Mouse (Mus musculus) lung, adult 2 months (tissue): ENCODE results near the gene Dnaic2. TPM values are rescaled to one million over a fixed set of nuclear protein-coding genes. Genes with fewer than 3 reads are reported as not detected.

Source experiments
- DNase-seq: peaks from one replicate; pipeline ENCODE4 v3.0.0; 2022
- H3K4me1 ChIP-seq: fragments of 200-500 bp; 2 replicates; pipeline ENCODE4 v1.6.1; 2011; ENCODE audit warnings: low read length; ENCODE audit not compliant: control insufficient read depth, insufficient read depth
- H3K4me3 ChIP-seq: fragments of 200-500 bp; replicated peaks from 2 replicates; pipeline ENCODE3; 2011; ENCODE audit warnings: low read depth, mild to moderate bottlenecking, control low read depth, low read length; ENCODE audit errors: extremely low read depth
- CTCF ChIP-seq: fragments of 200-500 bp; IDR thresholded peaks from 2 replicates; pipeline ENCODE4 v1.5.1; 2011; ENCODE audit warnings: mild to moderate bottlenecking, low read length, control low read depth; ENCODE audit not compliant: insufficient read depth
- POLR2A ChIP-seq: fragments of 200-500 bp; IDR thresholded peaks from 2 replicates; pipeline ENCODE4 v1.6.1; 2011; ENCODE audit warnings: low read depth, mild to moderate bottlenecking, control low read depth, low read length, borderline replicate concordance; ENCODE audit errors: extremely low read depth
- WGBS: fragments of 180-500 bp; shearing (Covaris S2); methylation state at CpG from one replicate; pipeline ENCODE4 v1.1.7; 2018; 5-methylcytosine and 5-hydroxymethylcytosine counted together
- polyA plus RNA-seq: library from polyadenylated mRNA; depleted of rRNA; stranded (reverse); fragments of >200 nt; gene quantifications from 2 replicates; pipeline ENCODE4 v1.2.3, GENCODE M21; 2012

Gene Dnaic2
- polyA plus RNA-seq, 1 experiment = 13.3 TPM

DNA sequence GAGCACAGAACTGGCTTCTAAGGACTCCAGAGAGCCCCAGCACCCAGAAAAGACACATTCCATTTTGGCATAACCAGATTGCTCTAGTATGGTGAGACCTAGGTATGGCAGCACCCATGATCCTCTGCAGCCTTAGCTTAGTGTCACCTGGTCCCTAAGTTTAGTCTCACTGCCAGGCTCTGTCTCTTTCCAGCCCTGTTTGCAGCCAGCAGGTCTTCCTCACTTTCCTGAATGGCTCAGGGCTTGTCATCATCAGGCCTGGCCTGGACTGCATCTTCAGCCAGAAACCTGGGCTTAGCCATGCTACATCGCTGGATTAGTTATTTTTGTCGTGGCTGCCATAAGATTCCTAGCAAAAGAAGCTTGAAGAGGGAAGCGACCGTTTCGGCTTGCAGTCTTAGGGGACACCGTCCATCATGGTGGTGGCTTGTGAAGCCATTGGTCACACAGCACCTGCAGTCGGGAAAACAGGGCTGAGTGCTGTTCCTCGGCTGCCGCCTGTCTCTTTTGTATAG lies 41.6 kb upstream of the Dnaic2 start:
- DNase-seq = no peak
- H3K4me1 ChIP-seq = no peaks in the 10 kb centered on the region
- TF ChIP-seq POLR2A = no peak
- no peak for TF ChIP-seq CTCF
- 81% methylated on average over 9 of the region's 9 CpGs for WGBS
- no peak overlapping the region for H3K4me3 ChIP-seq

DNA sequence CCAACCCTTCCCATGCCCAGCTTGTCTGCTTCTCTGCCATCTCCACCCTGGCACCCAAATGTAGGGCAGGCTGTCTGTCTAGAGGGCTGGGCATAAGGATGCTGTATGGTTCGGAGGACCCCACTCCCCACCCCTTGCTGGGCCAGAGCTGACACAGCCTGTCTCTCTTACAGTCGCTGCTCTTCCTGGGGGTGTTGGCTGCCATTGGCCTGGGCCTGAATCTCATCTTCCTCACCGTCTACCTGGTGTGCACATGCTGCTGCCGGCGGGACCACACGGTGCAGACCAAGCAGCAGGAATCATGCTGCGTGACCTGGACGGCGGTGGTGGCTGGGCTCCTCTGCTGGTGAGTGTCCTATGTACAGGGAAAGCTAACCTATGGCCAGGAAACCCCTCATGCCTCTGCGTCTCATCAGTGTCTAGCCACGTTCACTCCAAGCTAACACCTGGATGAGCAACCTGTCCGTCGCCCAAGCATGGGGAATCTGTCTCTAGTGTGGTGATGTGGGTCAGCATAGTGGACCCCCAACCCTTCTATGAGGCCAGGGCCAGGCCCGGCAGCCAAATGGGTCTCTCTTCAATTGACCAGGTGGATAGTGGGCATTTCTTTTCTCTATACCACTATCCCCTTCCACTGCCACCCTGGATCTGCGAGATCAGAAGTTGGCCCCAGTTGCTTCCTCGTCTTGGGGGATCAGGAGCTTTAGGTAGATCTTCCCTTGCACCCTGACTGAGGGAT lies 40.8 kb upstream of the Dnaic2 start:
- WGBS = 93% methylated on average over 16 of the region's 16 CpGs
- no peak for DNase-seq

GRCm38 (mm10) chr11:114687574-114688188 lies 39.5 kb upstream of the Dnaic2 start:
- TF ChIP-seq CTCF (no peak), POLR2A (no peak)
- 50% methylated on average over 10 of the region's 10 CpGs for WGBS
- no peaks in the 10 kb centered on the region for H3K4me1 ChIP-seq
- no peak for DNase-seq
- no peak overlapping the region for H3K4me3 ChIP-seq

More for the DNA sequence above, 40.8 kb upstream of the Dnaic2 start:
- TF ChIP-seq POLR2A (no peak), CTCF (no peak)
- H3K4me3 ChIP-seq = no peak overlapping the region
- H3K4me1 ChIP-seq = no peaks in the 10 kb centered on the region

DNA sequence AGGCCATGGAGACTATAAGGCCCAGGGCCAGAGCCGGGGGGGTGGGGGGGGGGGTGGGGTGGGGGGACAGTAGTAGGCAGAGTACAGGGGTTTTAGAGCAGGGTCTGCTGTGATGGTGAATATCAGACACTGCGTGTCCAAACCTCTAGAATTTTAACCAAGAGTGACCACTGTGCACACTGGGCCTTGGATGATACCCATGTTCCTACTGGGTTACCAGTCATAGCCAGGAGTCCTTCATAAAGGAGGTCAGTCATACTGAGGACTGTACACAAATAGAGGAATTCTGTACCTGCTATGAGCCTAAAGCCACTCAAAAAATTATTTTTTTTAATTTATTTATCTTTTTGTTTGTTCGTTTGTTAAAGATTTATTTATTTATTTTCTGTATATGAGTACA lies 38.5 kb upstream of the Dnaic2 start:
- Histone ChIP-seq H3K4me1 (no peaks in the 10 kb centered on the region), H3K4me3 (no peak overlapping the region)
- no peak for DNase-seq
- TF ChIP-seq CTCF = no peak
- 87% methylated on average over 3 of the region's 3 CpGs for WGBS

- no peak for DNase-seq
- WGBS = 90% methylated on average over 15 of the region's 15 CpGs
- Histone ChIP-seq H3K4me3 (no peak overlapping the region), H3K4me1 (no peaks in the 10 kb centered on the region)
- no peak for TF ChIP-seq POLR2A
Measured at GRCm38 (mm10) chr11:114690192-114690591, 37.0 kb upstream of the Dnaic2 start.

GRCm38 (mm10) chr11:114691454-114692182 lies 35.6 kb upstream of the Dnaic2 start:
- DNase-seq = no peak
- no peaks in the 10 kb centered on the region for H3K4me1 ChIP-seq
- WGBS = 64% methylated on average over 6 of the region's 6 CpGs
- TF ChIP-seq CTCF (no peak), POLR2A (no peak)
- no peak overlapping the region for H3K4me3 ChIP-seq

DNA sequence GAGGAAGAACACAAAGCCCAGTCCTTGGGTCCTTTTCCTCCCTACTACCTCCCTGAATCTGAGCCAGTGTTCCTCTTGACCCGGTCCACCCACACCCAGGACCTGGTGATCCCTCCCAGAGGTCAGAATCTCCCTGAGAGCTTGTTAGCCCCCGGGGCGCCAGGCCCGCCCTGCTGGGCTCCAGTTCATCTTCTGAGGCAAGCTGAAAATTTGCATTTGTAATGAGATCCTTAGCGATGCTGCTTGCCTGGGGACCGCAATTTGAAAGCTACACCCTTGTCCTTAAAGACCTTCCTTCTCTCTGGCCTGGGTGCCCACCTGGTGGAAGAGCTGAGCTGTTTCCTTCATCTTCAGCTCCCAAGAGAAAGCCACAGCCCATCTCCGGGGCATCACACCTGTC lies 34.6 kb upstream of the Dnaic2 start:
- TF ChIP-seq CTCF = no peak
- no peak for TF ChIP-seq POLR2A
- Histone ChIP-seq H3K4me1 (no peaks in the 10 kb centered on the region), H3K4me3 (no peak overlapping the region)
- WGBS = 69% methylated on average over 7 of the region's 7 CpGs
- DNase-seq = no peak

DNA sequence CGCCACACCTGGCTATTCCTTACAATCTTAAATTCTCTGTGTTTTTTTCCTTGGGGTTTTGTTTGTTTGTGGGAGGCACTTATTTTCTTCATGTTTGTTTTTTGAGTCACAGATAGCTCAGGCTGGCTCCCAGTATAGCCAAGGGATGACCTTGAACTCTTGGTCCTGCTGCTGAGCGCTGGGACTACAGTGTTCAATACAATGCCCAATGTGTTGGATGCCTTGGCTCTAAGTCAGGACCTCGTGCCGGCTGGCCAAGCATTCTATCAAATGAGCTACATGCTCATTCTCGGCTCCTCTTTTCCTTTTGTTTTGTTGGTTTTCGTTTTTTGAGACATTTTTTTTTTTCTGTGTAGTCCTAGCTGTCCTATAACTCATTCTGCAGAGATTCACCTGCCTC lies 33.8 kb upstream of the Dnaic2 start:
- no peak overlapping the region for H3K4me3 ChIP-seq
- no peaks in the 10 kb centered on the region for H3K4me1 ChIP-seq
- no peak for DNase-seq
- TF ChIP-seq POLR2A (no peak), CTCF (no peak)
- 88% methylated on average over 6 of the region's 6 CpGs for WGBS

DNA sequence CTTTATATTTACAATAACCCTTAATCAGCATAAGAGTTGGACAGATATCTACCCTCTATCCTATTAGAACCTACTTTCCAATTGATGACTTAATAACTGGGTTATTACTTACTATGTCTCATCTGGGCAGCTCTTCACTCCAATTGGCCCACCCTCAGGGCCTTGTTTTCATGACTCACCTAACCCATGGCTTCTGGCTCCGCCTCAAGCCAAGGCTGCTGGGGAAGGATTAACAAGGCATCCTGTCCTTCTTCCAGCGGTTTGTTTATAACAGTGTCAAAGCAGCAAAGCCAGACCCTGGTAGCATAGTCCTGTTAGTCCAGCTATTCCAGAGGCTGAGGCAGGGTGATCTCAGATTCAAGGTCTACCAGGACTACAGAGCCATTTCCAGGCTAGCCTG lies 32.8 kb upstream of the Dnaic2 start:
- WGBS = 76% methylated on average over 2 of the region's 2 CpGs
- no peaks in the 10 kb centered on the region for H3K4me1 ChIP-seq
- no peak for DNase-seq
- no peak overlapping the region for H3K4me3 ChIP-seq
- no peak for TF ChIP-seq CTCF
- TF ChIP-seq POLR2A = no peak
